Mouse (Mus musculus): ENCODE measurements around the gene Piezo1. TPM values are rescaled to one million over a fixed set of nuclear protein-coding genes. Genes with fewer than 3 reads are reported as not detected.

Piezo1 gene
- total RNA-seq, 2 experiments from 2014 or later, result 15.0 to 17.9 TPM

DNA sequence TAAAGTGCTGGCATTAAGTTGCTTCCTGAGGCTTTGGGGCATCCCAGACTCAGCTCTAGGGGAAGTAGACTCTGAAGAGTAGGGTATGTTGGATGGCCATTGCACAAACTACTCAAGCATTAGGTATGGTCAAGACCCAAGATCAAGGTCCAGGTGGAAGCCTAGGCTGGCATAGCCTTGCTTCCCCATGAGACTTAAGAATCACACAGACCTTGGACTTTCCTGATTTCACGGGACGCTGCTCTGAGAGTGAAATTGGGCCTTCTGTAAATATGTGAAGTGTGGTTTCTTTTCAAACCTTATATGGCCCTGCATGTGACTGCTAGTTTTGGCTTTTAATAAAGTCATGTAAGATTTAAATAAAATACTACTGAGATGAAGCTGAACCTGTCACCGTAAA, 21.6 kb upstream of the Piezo1 start:
- intact Hi-C loops (cut with DNase I), result no loop called here
- DNase-seq (ENCODE audit: extremely low spot score in 1 of 2, low spot score in 2 of 2), result no peak

GRCm38 (mm10) chr8:122571750-122572267, 20.7 kb upstream of the Piezo1 start:
- intact Hi-C loops (cut with DNase I), result no loop called here
- no peak for DNase-seq (ENCODE audit: extremely low spot score in 1 of 2, low spot score in 2 of 2)

- no peak for DNase-seq (ENCODE audit: extremely low spot score in 1 of 2, low spot score in 2 of 2)
- intact Hi-C loops (cut with DNase I), result no loop called here
Measured at GRCm38 (mm10) chr8:122571153-122571552, 20.0 kb upstream of the Piezo1 start.

DNA sequence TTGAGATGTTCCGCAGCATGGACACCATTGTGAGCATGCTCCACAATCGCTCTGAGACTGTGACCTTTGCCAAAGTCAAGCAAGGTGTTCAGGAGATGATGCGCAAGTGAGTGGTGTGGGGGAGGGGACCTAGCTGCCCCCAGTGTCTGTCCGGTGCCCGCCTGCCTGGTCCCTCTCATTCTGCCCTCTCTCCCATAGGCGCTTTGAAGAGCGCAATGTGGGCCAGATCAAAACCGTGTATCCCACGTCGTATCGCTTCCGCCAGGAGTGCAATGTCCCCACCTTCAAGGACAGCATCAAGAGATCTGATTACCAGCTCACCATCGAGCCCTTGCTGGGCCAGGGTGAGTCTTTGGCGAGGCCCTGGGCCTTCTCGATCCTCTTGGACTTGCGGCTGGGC, 18.9 kb upstream of the Piezo1 start:
- intact Hi-C loops (cut with DNase I), result no loop called here
- DNase-seq (ENCODE audit: extremely low spot score in 1 of 2, low spot score in 2 of 2), result no peak

DNA sequence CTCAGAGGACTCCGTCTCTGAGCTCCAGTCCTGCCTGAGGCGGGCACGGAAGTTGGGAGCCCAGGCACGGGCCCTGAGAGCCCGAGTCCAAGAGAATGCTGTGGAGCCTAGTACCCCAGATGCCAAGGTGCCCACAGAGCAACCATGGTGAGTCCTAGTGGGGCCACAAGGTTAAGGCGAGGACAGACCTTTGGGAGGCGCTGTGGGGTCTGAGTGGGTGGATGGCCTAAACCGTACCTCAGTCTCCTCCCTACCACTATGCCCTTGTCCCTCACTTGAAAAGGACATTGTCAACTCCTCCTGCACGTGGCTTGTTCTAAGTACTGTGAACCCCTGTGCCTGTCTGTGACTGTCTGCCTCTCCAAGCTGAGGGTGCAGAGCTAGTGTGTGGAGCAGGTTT, 18.2 kb upstream of the Piezo1 start:
- no peak for DNase-seq (ENCODE audit: extremely low spot score in 1 of 2, low spot score in 2 of 2)
- intact Hi-C loops (cut with DNase I), result no loop called here

- no peak for DNase-seq (ENCODE audit: extremely low spot score in 1 of 2, low spot score in 2 of 2)
- intact Hi-C loops (cut with DNase I), result no loop called here
Measured at GRCm38 (mm10) chr8:122568881-122569309, 17.8 kb upstream of the Piezo1 start.

GRCm38 (mm10) chr8:122568109-122568504, 17.0 kb upstream of the Piezo1 start:
- intact Hi-C loops (cut with DNase I), result no loop called here
- DNase-seq (ENCODE audit: extremely low spot score in 1 of 2, low spot score in 2 of 2), result no peak

DNA sequence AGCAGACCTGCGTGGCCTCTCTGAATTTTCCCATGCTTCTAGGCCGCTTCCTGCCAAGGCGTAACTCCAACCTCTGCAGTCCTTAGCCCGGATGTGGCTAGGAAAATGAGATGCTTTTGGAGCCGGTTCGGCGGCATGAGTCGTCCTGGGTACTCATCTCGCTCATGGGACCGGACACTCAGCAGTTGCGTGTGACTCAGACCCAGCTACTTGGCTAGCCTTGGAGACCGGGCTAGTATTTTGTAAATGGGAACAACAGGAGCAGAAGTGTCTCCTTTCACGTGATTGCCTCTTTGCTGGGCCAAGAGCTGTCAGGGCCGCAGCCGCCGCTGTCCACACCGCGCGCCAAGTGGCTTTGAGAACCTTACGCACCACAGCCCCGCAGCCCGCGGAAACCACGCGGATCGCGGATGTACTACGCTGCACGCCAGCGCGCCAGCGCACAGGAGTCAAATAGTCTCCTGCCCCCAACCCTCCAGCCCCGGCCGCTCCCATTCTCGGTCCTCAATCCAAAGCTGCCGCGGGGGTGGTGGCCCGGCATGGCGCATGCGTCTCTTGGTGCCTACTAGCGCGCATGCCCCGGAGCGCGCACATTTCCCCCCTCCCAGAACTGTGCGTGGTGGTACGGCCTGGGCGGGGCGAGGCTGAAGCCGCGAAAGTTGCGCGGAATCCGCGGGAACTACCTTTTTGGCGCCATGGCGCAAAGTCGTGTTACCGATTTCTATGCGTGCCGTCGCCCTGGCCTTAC, 16.4 kb upstream of the Piezo1 start, which contains the start of gene Cdt1:
Cdt1 (plus strand) TSS at position 655 of the 748 bp plus-strand sequence.
- intact Hi-C loops (cut with DNase I), result no loop called here
- DNase-seq (ENCODE audit: extremely low spot score in 1 of 2, low spot score in 2 of 2), result peak; percentile 93 to 97

GRCm38 (mm10) chr8:122566766-122567165, 15.6 kb upstream of the Piezo1 start:
- no peak for DNase-seq (ENCODE audit: extremely low spot score in 1 of 2, low spot score in 2 of 2)
- intact Hi-C loops (cut with DNase I), result no loop called here

- intact Hi-C loops (cut with DNase I), result no loop called here
- DNase-seq (ENCODE audit: extremely low spot score in 1 of 2, low spot score in 2 of 2), result no peak
Measured at GRCm38 (mm10) chr8:122564363-122565352, 13.5 kb upstream of the Piezo1 start.

DNA sequence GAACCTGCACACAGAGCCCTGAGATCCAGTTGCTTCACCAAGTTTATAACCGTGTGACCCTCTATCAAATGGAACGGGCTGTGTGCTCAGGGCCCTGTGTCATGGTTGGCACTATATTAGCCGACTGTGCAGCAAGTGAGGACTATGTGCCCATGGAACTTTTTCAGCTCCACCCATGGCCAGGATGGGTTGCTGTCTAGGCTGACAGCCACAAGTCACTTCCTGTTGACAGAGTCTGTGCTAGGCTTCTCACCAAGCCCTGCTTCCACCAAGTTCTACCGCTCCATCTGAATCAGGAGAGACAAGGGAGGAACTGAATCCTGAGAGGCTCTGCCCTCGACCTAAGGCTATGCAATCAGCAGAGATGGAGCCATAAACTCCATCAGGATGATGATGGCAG, 10.1 kb upstream of the Piezo1 start:
- intact Hi-C loops (cut with DNase I), result no loop called here

DNA sequence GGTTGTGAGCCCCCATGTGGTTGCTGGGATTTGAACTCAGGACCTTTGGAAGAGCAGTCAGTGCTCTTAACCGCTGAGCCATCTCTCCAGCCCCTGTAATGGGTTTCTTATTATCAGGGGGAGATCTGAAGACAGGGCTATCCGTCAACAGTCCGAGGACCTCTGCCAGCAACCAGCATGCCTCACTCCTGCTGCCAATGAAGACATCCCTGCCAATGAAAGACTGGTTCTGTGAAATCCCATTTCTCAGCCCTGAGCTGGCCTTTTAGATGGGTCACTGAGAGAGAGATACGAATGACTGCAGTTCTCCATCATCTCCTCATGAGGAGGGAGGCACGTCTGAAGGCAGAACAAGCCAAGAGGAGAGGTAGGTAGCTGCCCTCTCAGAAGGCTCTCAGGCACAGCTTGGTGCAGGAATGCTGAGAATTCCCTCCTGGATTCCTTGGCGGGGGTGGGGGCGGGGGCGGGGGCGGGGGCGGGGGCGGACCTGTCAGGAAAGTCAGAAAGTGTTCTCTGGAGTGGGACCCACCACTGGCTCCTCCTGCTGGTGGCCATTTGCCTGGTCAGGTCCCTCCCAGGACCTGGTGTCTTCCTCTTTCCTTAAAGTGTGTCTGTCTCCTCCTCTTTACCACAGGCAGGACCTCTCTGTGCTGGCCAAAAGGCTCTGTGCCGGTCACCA, 7.7 kb upstream of the Piezo1 start:
- no peak for DNase-seq (ENCODE audit: extremely low spot score in 1 of 2, low spot score in 2 of 2)
- intact Hi-C loops (cut with DNase I), result no loop called here

More for the DNA sequence above, 10.1 kb upstream of the Piezo1 start:
- DNase-seq (ENCODE audit: extremely low spot score in 1 of 2, low spot score in 2 of 2), result no peak

DNA sequence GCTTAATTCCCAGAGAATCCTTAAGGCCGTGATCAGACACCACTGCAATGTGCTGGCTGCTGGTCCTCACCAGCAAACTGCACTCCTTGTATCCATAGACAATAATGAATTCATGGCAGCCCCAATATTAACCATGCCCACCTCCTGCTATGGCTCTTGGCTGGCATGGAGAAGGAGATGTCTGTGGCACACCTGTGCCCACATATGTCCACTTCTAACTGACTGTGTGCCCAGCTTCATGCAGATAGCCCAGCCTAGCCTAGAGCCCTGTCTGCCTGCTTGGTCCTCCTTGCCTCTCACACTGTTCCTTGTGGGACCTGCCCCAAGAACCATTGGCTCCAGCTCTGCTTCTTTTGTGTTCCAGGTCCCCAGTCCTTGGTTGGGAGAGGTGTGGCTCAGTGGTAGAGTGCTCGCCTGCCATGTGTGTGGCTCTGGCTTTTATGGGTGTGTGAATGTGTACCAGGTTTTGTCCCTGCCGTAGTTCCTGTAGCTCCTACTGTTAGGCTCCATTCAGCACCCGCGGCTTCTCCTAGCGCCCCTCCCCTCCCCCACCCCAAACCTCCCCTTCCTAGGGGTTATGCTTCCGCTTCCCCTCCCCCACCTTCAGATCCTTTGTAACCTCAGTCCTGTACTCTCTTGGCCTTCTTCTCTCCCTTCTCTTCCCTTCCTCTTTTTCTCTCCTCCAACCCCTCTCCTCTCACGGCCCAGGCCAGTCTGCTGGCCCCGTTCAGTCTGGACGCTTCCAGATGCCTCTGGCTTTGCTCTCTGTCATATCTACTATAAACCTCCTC, 6.3 kb upstream of the Piezo1 start:
- DNase-seq (ENCODE audit: extremely low spot score in 1 of 2, low spot score in 2 of 2), result no peak
- intact Hi-C loops (cut with DNase I), result no loop called here

GRCm38 (mm10) chr8:122556030-122557009, 5.2 kb upstream of the Piezo1 start:
- DNase-seq (ENCODE audit: extremely low spot score in 1 of 2, low spot score in 2 of 2), result peak in 1 of 2 experiments; percentile 80
- intact Hi-C loops (cut with DNase I), result no loop called here

- intact Hi-C loops (cut with DNase I), result no loop called here
- DNase-seq (ENCODE audit: extremely low spot score in 1 of 2, low spot score in 2 of 2), result peak; percentile 67 to 75
Measured at GRCm38 (mm10) chr8:122554786-122555185, 3.7 kb upstream of the Piezo1 start.

DNA sequence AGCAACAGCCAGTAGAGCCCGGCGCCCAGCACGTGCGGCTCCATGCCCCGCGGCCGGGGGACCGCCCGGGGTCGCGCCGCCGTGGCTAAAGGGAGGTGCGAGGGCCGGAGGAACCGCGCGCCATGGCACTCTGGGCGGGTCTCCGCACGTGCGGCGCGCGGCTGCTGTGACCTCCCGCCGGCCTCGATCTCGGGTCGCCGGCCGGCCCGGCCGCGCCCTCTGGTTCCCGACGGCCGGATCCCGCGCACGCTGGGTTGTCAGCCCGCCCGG, 199 bp downstream of the Piezo1 start:
- no peak for DNase-seq (ENCODE audit: extremely low spot score in 1 of 2, low spot score in 2 of 2)
- intact Hi-C loops (cut with DNase I), result loop anchor here (1.0 kb wide), 1 partner anchor 50 kb away; no protein-coding TSS in a partner anchor

DNA sequence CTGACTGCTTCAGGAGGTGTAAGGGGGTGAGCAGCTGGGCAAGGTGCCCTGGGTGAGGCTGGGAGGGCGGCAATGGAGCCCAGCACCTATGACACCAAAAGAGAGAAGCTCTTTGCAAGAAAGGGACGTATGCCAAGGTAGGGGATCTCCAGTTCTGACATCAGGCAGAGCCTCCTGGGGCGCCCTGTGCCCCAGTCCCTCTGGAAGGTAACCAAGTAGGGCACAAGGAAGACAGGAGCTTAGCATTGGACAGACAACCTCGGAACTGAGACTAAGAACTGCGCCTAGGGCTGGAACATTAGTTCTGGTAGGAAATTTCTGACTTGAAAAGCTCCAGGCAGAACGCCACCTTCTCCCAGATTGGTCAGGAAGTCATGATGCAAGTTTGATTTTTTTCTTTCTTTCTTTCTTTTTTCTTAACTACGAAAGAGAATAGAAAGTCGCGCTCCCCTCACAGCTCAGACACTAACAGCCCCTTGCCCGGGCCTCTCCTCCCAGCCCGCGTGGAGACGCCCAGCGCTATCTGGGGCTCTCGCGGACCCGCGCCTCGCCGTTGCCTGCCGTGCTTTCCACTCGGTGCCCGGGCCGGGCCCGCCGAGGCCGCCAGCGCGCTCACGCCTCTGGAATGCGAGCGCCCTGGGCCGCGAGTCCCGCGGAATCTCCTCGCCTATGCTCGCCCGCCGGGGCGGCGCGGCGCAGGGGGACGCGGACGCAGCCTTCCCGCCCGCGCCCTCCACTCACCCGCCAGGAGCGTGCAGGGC, 715 bp downstream of the Piezo1 start:
- intact Hi-C loops (cut with DNase I), result no loop called here

More for the DNA sequence above, 715 bp downstream of the Piezo1 start:
- peak in 1 of 2 experiments; percentile 70 for DNase-seq (ENCODE audit: extremely low spot score in 1 of 2, low spot score in 2 of 2)

Measured in left cerebral cortex, postnatal 10 days (tissue).